Mouse (Mus musculus) lung, postnatal 0 days (tissue): ENCODE measurements around the gene Rnps1. TPM values are rescaled to one million over a fixed set of nuclear protein-coding genes. Genes with fewer than 3 reads are reported as not detected.
A peak's percentile ranks its signal among the peaks of the same experiment; 100 is the strongest.
"Not testable (repeated sequence)": the region's sequence is repeated elsewhere in the genome, so short reads cannot be mapped to it uniquely, and the experiment has no call there.

Source experiments
- ATAC-seq: fragments of 200-750 bp; cut with Nextera tagmentation; 2 replicates; pipeline ENCODE4 v1.8.0; 2017; ENCODE audit warnings: moderate library complexity
- DNase-seq: peaks from one replicate; pipeline ENCODE4 v3.0.0-alpha.2; 2016; ENCODE audit warnings: low spot score
- H3K27ac ChIP-seq: fragments of 300-500 bp; sonication (generic); 2 replicates; pipeline ENCODE4 v1.5.1; 2014; ENCODE audit warnings: antibody characterized with exemption, mild to moderate bottlenecking, low read length, mixed read lengths
- H3K27me3 ChIP-seq: fragments of 300-500 bp; sonication (generic); replicated peaks from 2 replicates; pipeline ENCODE4 v1.6.1; 2014; ENCODE audit warnings: low read length, mixed read lengths; ENCODE audit not compliant: insufficient read depth
- H3K36me3 ChIP-seq: fragments of 300-500 bp; sonication (generic); 2 replicates; pipeline ENCODE4 v1.6.1; 2014; ENCODE audit warnings: low read length, mixed read lengths; ENCODE audit not compliant: insufficient read depth
- H3K4me1 ChIP-seq: fragments of 300-500 bp; sonication (generic); 2 replicates; pipeline ENCODE4 v1.6.1; 2014; ENCODE audit warnings: antibody characterized with exemption, low read depth, low read length, mixed read lengths; ENCODE audit not compliant: insufficient read depth
- H3K4me2 ChIP-seq: fragments of 300-500 bp; sonication (generic); replicated peaks from 2 replicates; pipeline ENCODE4 v1.6.1; 2014; ENCODE audit warnings: low read depth, mild to moderate bottlenecking, low read length, moderate library complexity, mixed read lengths
- H3K4me3 ChIP-seq: fragments of 300-500 bp; sonication (generic); 2 replicates; pipeline ENCODE4 v1.5.1; 2014; ENCODE audit warnings: low read depth, low read length
- H3K9ac ChIP-seq: fragments of 300-500 bp; sonication (generic); replicated peaks from 2 replicates; pipeline ENCODE4 v1.6.1; 2014; ENCODE audit warnings: low read depth, mild to moderate bottlenecking
- H3K9me3 ChIP-seq: fragments of 300-500 bp; sonication (generic); 2 replicates; pipeline ENCODE4 v1.6.1; 2016; ENCODE audit warnings: low read length, mixed read lengths
- CTCF ChIP-seq: IDR thresholded peaks from 2 replicates; pipeline ENCODE4 v1.5.1; 2016; ENCODE audit warnings: antibody characterized with exemption, mild to moderate bottlenecking
- EP300 ChIP-seq: IDR thresholded peaks from 2 replicates; pipeline ENCODE4 v1.6.1; 2016; ENCODE audit warnings: antibody characterized with exemption, mild to moderate bottlenecking, control low read depth
- WGBS: fragments of 180-500 bp; shearing (Covaris S2); extraction: QIAGEN DNeasy Blood & Tissue Kit; methylation state at CpG from one replicate; pipeline ENCODE4 v1.1.7; 2014; 5-methylcytosine and 5-hydroxymethylcytosine counted together
- polyA plus RNA-seq: library from polyadenylated mRNA; unstranded; fragments of >200 nt; fragmentation: Nextera tagmentation; extraction: Ambion mirVana; gene quantifications from 2 replicates; pipeline ENCODE4 v1.2.1, GENCODE M21; 2015

Gene Rnps1
- polyA plus RNA-seq, 1 experiment from 2014 or later = 109 TPM

DNA sequence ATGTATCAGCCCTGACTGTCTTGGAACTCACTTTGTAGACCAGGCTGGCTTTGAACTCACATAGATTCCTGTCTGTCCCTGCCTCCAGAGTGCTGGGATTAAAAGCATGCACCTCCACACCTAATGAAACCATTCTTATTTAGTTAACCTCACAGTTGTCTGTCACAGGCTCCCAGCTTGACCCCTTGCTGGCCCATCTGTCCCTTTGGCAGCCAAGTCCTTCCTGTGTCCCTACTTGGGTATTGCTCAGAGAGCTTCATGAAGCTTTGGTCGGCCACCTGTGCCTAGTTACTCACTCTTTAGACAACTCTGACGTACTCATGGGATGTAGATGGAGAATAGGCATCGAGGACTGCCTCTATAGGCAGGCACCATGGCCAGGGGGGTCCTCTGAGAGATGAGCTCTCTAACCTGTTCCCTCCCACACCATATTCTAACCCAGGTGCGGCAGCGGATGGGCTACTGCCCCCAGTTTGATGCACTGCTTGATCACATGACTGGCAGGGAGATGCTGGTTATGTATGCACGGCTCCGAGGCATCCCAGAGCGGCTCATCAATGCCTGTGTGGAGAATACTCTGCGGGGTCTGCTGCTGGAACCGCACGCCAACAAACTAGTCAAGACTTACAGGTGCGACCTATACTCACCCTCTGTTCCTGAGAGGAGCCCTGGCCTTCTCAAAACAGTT, 7.1 kb upstream of the Rnps1 start:
- ATAC-seq (no peak), DNase-seq (no peak)
- Histone ChIP-seq H3K36me3 (peaks cover 30% of the 10 kb centered on the region), H3K4me3 (no peak overlapping the region), H3K4me2 (no peak overlapping the region), H3K27ac (no peak overlapping the region), H3K27me3 (no peaks in the 10 kb centered on the region), H3K4me1 (no peaks in the 10 kb centered on the region), H3K9me3 (no peaks in the 10 kb centered on the region), H3K9ac (no peak overlapping the region)
- 84% methylated on average over 12 of the region's 12 CpGs for WGBS
- no peak for TF ChIP-seq CTCF

DNA sequence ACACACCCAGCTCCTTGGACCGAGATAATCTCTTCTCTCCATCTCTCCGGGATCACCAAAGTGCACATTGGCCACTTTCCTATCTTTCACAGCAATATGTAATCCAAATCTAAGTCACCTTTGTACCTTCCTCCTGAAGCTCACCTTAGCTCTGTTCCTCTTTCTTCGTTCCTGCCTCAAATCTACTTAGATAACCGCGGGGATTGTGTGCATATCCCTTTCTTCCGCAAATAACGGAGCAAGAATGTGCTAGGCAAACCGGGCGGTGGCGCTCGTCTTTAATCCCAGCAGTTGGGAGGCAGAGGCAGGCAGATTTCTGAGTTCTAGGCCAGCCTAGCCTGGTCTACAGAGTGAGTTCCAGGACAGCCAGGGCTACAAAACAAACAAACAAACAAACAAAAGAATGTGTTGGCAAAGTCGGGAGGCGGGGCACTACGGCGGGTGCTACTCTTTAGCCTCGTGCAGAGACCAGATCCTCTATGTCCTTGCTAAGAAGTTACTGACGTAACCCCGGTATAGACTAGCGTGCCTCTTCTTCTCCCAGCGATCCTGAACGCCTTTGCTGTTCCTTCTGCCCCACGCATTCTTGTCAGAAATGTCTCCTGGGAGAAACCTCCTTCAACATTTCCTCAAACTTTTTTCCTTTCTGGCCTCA, 681 bp upstream of the Rnps1 start:
- DNase-seq (peak; percentile 56), ATAC-seq (peak; percentile 18)
- peaks cover 4% of the 10 kb centered on the region; the same call in 1 of the 2 replicates for H3K36me3 ChIP-seq
- no peaks in the 10 kb centered on the region for H3K9me3 ChIP-seq
- peak overlapping the region; percentile 30; the same call in 1 of the 2 replicates for H3K9ac ChIP-seq
- no peaks in the 10 kb centered on the region for H3K27me3 ChIP-seq
- peak overlapping the region; percentile 87 for H3K27ac ChIP-seq
- peak overlapping the region; percentile 77 for H3K4me3 ChIP-seq
- peaks cover 9% of the 10 kb centered on the region; the same call in 1 of the 2 replicates for H3K4me1 ChIP-seq
- peak overlapping the region; percentile 86 for H3K4me2 ChIP-seq
- TF ChIP-seq CTCF = peak; percentile 39
- TF ChIP-seq EP300 = no peak
- WGBS = 24% methylated on average over 22 of the region's 22 CpGs

DNA sequence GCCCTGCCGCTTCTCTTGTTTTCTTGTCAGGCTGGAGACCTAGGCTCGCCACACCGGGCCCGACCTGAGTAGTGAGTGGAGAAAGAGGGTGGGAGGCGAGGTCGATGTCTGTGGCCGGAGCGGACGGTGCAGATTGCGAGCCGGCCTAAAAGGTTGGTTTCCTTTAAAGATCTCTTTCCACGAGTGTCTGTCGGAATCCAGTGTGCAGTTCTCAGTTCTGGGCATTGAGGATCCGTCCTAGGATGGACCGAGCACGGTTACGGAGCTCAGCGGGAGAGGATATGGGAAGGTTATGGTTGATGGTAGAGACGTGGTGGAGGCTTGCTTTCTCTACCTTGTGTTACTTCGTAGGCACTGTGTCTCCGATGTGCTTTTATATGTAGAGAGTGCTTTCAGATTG, 646 bp downstream of the Rnps1 start:
- no peak for ATAC-seq
- no peak for DNase-seq
- Histone ChIP-seq H3K4me3 (peak overlapping the region; percentile 77), H3K27me3 (no peaks in the 10 kb centered on the region), H3K36me3 (no peaks in the 10 kb centered on the region; the same call in 1 of the 2 replicates), H3K27ac (peak overlapping the region; percentile 93), H3K4me2 (peak overlapping the region; percentile 86), H3K4me1 (peaks cover 9% of the 10 kb centered on the region; the same call in 1 of the 2 replicates), H3K9ac (peak overlapping the region; percentile 96), H3K9me3 (no peaks in the 10 kb centered on the region)
- TF ChIP-seq CTCF (no peak), EP300 (no peak)
- under 1% methylated on average over 21 of the region's 21 CpGs for WGBS

DNA sequence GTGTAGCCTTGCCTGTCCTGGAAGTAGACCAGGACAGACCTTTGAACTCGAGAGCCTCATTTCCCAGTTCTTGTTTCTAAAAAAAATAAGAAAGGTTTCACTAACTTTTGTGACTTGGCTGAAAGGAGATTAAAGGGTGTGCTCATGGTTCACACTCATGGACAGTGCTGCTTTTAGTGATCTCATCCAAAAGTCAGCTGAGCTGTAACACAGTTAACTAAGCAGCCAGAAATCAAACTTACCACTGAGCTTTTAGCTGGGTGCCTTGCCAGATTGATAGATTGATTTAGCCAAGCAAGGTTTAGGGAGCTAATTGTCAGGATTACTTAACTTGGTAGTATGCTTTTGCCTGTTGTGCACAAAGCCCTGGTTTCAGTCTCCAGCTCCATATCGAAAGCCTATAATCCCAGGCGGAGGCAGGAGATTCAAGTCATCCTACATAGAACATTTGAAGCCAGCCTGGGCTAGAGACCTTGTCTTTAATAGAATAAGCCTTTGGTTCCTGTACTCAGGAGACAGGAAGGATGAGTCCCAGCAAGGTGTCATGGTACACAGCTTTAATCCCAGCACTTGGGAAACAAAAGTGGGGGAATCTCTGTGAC, 1.8 kb downstream of the Rnps1 start:
- H3K9me3 ChIP-seq = no peaks in the 10 kb centered on the region
- no peak for TF ChIP-seq CTCF
- TF ChIP-seq EP300 = no peak
- no peak overlapping the region for H3K27ac ChIP-seq
- ATAC-seq (no peak), DNase-seq (no peak)
- no peak overlapping the region for H3K9ac ChIP-seq
- H3K4me1 ChIP-seq = peaks cover 9% of the 10 kb centered on the region; the same call in 1 of the 2 replicates
- H3K4me3 ChIP-seq = no peak overlapping the region
- peak overlapping the region; percentile 86 for H3K4me2 ChIP-seq
- H3K27me3 ChIP-seq = no peaks in the 10 kb centered on the region
- WGBS = 82% methylated on average over 3 of the region's 3 CpGs
- peaks cover 5% of the 10 kb centered on the region; the same call in 1 of the 2 replicates for H3K36me3 ChIP-seq

DNA sequence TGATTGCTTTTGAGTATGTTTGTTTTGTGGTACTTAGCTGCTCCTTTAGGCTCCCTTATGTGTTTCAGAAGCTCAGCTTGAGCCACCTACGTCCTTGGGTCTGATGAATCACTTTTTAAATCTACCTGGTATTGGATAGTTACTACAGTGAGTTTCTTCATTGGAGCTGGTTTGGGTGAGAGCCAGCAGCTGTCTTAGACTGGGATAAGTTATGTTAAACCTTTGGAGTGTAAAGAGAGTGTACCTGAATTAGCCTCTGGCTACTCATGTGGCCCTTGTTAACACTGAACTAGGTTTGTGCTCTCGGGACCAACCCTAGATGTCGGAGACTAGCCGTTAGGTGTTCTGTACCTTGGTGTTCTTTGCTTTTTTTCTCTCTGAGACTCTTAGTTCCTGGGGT, 8.7 kb downstream of the Rnps1 start:
- 89% methylated on average over 4 of the region's 4 CpGs for WGBS

DNA sequence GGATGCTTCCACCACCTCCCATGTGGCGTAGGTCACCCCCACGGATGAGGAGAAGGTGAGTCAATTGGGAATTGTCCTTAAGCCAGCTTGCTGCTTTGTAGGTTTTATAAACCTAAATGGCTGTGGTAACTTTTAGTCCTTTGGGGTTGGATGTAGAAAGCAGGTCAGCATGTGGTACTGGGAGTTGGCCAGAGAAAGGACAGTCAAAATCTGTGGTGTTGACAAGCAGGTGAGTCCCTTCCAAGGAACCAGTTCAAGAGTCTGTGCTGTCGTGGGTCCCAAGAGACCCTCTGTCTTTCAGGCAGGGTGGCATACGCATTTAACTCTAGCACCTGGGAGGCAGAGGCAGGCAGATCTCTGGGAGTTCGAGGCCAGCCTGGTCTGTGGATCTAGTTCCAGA, 10.1 kb downstream of the Rnps1 start:
- DNase-seq (no peak), ATAC-seq (no peak)
- no peaks in the 10 kb centered on the region for H3K27me3 ChIP-seq
- H3K9ac ChIP-seq = no peak overlapping the region
- H3K4me1 ChIP-seq = no peaks in the 10 kb centered on the region; the same call in 1 of the 2 replicates
- 95% methylated on average over 5 of the region's 5 CpGs for WGBS
- no peak overlapping the region for H3K27ac ChIP-seq
- H3K36me3 ChIP-seq = peaks cover 14% of the 10 kb centered on the region; the same call in 1 of the 2 replicates
- H3K9me3 ChIP-seq = no peaks in the 10 kb centered on the region
- no peak for TF ChIP-seq CTCF
- no peak for TF ChIP-seq EP300
- H3K4me2 ChIP-seq = no peak overlapping the region
- H3K4me3 ChIP-seq = no peak overlapping the region

More for the DNA sequence above, 8.7 kb downstream of the Rnps1 start:
- DNase-seq = no peak
- no peak for ATAC-seq
- TF ChIP-seq EP300 = no peak
- TF ChIP-seq CTCF = no peak
- H3K9ac ChIP-seq = no peak overlapping the region
- no peak overlapping the region for H3K4me2 ChIP-seq
- H3K9me3 ChIP-seq = no peaks in the 10 kb centered on the region
- no peaks in the 10 kb centered on the region for H3K27me3 ChIP-seq
- peaks cover 14% of the 10 kb centered on the region; the same call in 1 of the 2 replicates for H3K36me3 ChIP-seq
- H3K4me3 ChIP-seq = no peak overlapping the region
- no peaks in the 10 kb centered on the region; the same call in 1 of the 2 replicates for H3K4me1 ChIP-seq
- no peak overlapping the region for H3K27ac ChIP-seq

DNA sequence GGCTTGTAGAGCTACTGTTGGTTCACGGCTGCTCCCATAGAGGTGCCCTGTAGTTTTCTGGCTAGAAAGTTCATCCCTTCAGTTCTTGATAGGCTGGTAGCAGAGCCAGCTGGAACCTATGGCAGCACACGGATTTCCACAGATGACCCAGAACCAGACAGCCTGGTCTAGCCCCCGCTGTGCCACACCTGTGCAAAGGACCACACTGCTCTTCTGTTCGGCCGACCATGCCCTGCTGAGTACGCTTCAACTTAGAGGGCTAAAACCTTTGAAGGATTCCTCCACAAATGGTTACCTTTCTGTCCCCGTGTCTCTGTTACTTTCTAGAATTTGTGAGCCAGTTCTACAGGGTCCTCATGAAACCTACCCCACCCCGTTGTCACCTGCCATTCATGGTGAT, 11.0 kb downstream of the Rnps1 start:
- H3K9ac ChIP-seq, ATAC-seq: not testable (repeated sequence)

More for the DNA sequence above, 11.0 kb downstream of the Rnps1 start:
- H3K27ac ChIP-seq, H3K27me3 ChIP-seq, DNase-seq, H3K4me2 ChIP-seq, H3K9me3 ChIP-seq, H3K4me3 ChIP-seq, H3K4me1 ChIP-seq: not testable (repeated sequence)
- WGBS = 96% methylated on average over 4 of the region's 8 CpGs
- peaks cover 14% of the 10 kb centered on the region; the same call in 1 of the 2 replicates for H3K36me3 ChIP-seq
